Mouse (Mus musculus) hematopoietic stem cell, adult 5-6 weeks (primary cell): Measurements from ENCODE around the gene Pds5b. TPM values are rescaled to one million over a fixed set of nuclear protein-coding genes. Genes with fewer than 3 reads are reported as not detected.
"Not testable (repeated sequence)": the region's sequence is repeated elsewhere in the genome, so short reads cannot be mapped to it uniquely, and the experiment has no call there.

ENCODE experiments used
- ATAC-seq, 2 experiments: fragments of 125-278 bp in 1 of 2; replicated peaks in 1 of 2; 2 replicates each; pipeline ENCODE4 v1.8.0; 2016 to 2017; ENCODE audit warnings: inconsistent platforms in 2 of 2, mild to moderate bottlenecking in 2 of 2, moderate number of reproducible peaks in 2 of 2, low read depth in 1 of 2, moderate TSS enrichment in 1 of 2; ENCODE audit not compliant: low FRiP score in 2 of 2, poor library complexity in 2 of 2, severe bottlenecking in 2 of 2, insufficient read depth in 1 of 2, low TSS enrichment in 1 of 2
- total RNA-seq: library from RNA; stranded (forward); fragments of 172-1452, 232-1000 nt; gene quantifications from 2 replicates; pipeline ENCODE4 v1.2.3, GENCODE M21; 2017

Gene Pds5b
- total RNA-seq, 1 experiment from 2014 or later = 57.3 TPM

DNA sequence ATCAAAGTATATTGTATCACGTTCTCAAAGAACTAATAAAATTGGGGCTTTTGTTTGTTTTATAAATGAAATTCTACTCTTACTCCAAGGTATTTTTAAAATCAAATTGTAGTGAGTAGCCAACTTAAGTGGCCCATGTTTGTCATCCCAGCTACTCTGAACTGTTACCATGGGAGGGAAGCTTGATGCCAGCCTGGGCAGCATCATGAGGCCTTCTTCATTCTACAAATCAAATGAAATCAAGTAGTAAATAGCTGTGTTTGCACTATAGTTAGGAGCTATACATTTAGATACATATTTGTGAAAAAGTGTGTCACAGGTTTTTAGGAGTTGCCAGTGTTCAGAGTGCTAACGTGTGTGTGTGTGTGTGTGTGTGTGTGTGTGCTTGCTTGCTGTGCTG is 126.5 kb downstream of the Pds5b start:
- ATAC-seq = no peak

- ATAC-seq = no peak
These were observed 140.8 kb downstream of the Pds5b start for GRCm38 (mm10) chr5:150814111-150814990.

- no peak for ATAC-seq
These were observed 141.9 kb downstream of the Pds5b start for GRCm38 (mm10) chr5:150815400-150815799.

GRCm38 (mm10) chr5:150816775-150817174 is 143.2 kb downstream of the Pds5b start:
- no peak for ATAC-seq

GRCm38 (mm10) chr5:150818041-150818440 is 144.5 kb downstream of the Pds5b start:
- ATAC-seq = no peak

GRCm38 (mm10) chr5:150818886-150819285 is 145.3 kb downstream of the Pds5b start:
- ATAC-seq = no peak

DNA sequence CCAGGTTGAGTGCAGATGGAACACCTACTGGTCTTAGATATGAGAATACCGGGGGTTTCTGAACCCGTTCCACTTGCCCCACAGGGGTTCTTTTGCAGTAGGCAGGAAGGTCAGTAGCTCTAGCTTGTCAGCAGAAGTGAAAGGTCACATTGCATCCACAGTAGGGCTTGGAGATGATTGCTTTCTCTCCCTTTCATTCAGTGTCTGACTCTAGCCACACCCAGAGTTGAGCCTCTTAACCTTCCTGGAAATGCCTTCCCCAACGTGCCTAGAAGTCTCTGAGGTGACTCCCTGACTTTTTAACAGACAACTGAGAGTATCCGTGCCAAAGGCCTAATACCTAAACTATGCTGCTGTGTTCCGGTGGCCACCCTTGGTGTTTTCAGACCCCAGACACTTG is 146.0 kb downstream of the Pds5b start:
- ATAC-seq = no peak

- no peak for ATAC-seq
These were observed 147.6 kb downstream of the Pds5b start for GRCm38 (mm10) chr5:150821152-150821551.

DNA sequence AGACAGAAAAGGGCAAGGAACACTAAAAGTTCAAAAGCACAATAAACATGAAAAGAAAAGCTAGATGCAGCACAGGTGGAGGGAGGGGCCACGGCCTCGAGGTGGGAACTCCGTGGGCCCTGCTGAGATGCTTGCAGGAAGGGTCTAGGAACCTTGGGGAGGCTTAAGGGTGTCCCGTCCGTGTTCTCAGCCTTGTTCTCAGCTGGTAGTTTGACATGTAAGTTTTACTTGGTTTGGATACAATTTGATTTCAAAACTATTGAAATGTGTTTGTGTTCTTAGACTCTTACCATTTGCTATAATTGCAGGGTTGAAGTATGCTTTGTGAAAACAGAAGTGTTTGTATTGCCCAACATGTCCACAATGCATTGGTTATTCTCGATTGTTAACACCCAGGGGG is 149.2 kb downstream of the Pds5b start:
- no peak for ATAC-seq

- ATAC-seq = no peak
These were observed 149.8 kb downstream of the Pds5b start for GRCm38 (mm10) chr5:150823361-150823760.

- no peak for ATAC-seq
These were observed 156.0 kb downstream of the Pds5b start for GRCm38 (mm10) chr5:150829499-150829898.

DNA sequence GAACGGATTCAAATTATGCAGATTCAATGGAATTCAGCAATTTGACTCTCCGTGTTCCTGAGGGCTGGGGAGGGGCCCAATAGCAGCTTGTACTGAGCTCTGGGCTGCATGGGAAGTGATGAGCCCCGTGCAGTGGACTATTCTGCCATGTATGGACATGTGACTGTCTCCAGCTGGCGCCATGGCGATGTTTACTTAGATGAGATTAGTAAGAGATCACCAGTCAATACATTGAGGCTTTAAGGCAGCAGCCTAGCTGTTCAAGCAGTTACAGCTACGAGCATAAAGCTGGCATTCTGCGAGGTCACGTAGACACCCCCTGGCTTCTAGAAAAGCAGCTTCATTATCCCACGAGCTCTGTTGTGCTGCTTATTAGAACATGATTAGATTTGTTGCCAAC is 157.2 kb downstream of the Pds5b start:
- no peak for ATAC-seq

GRCm38 (mm10) chr5:150836782-150837181 is 163.2 kb downstream of the Pds5b start:
- ATAC-seq = no peak

DNA sequence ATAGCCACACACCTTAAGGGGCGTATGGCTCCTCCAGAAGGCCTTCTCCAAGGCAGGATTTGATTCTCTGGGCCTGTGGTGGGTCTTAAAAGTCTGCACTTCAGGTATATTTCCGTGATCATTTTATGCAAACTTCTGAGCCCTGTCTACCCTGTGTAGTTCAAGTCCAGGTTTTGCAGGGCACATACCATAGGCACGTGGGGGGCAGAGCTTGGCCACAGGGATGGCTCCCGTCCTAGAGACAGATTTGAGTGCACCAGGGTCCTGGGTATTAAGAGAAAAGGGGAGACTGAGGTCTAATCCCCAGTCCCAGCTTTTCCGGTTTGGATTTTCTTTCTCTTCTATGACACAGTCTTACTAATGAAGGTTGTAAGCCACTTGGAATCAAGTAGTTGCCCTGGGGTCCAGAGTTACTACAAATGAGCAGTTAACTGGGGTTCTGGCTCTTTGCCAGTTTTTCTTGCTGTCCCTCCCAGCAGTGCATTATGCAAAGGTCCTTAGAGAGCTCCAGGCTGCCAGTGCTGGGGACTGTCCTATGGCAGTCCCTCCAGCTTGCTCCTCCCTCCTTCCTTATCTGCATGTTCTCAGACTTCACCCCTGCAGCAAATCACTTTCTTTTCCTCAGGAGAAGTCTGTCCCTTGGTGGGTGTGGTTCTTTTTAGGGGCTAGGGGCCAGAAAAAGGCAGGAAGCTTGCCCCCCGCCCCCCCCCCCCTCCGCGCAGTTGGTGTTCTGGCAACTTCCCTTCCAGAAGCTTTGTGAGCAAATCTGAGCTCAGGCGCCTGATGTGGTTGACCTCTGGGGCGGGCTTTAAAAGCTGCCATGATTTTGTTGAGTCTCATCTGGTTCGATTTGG is 166.4 kb downstream of the Pds5b start:
- peak; percentile 77 for ATAC-seq

DNA sequence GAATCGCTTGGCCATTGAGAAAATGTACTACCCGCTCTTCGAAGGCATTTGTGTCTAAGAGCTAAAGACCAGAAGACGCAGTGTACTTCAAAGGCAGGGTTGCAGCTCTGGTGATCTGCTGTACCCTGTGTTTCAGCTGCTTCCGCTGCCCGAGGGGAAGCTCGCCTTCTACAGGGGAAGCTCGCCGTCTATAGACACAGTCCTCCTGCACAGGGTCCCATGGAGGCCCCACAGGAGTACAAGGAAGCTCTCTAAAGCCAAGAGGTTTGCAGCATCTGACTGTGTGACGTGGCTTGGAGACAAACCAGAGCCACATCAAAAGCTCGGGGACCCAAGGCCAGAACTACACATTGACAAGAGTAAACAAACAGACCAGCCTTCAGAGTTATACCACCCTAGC is 167.1 kb downstream of the Pds5b start:
- peak; percentile 38 to 43; a peak in 3 of 4 replicates for ATAC-seq

DNA sequence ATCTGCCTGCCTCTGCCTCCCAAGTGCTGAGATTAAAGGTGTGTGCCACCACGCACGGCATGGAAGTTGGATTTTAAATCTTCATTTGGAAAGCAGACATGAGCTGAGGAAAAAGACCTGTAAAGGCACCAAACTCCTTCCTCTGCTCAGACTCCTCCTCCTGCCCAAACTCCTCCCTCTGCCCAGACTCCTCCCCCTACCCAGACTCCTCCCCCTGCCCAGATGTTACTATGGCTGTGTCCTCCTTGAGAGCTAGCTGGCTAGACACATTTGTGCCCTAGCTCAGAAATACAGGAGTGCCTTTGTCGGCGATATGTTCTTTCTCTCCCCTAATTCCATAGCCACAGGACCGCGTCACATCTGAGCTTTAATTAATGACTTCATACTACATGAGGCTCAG is 172.4 kb downstream of the Pds5b start:
- no peak for ATAC-seq

GRCm38 (mm10) chr5:150850821-150851220 is 177.3 kb downstream of the Pds5b start:
- no peak for ATAC-seq

DNA sequence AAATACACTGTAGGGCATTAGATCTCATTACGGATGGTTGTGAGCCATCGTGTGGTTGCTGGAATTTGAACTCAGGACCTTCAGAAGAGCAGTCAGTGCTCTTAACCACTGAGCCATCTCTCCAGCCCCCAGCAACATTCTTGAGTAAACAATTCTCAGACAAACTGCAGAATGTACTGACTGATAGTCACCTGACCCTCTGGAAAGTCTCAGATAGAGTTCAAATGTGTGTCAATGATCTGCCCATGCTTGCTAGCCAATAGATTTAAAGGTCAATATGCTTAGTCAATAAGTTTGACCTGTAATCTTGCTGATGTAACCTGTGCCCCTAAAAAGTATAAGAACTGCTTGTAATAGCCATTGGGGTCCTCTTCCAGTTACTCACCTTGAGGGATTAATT is 178.6 kb downstream of the Pds5b start:
- ATAC-seq = not testable (repeated sequence)
